Mouse (Mus musculus): ENCODE results near the gene Arhgap17.
A peak's percentile ranks its signal among the peaks of the same experiment; 100 is the strongest.

Arhgap17 gene

DNA sequence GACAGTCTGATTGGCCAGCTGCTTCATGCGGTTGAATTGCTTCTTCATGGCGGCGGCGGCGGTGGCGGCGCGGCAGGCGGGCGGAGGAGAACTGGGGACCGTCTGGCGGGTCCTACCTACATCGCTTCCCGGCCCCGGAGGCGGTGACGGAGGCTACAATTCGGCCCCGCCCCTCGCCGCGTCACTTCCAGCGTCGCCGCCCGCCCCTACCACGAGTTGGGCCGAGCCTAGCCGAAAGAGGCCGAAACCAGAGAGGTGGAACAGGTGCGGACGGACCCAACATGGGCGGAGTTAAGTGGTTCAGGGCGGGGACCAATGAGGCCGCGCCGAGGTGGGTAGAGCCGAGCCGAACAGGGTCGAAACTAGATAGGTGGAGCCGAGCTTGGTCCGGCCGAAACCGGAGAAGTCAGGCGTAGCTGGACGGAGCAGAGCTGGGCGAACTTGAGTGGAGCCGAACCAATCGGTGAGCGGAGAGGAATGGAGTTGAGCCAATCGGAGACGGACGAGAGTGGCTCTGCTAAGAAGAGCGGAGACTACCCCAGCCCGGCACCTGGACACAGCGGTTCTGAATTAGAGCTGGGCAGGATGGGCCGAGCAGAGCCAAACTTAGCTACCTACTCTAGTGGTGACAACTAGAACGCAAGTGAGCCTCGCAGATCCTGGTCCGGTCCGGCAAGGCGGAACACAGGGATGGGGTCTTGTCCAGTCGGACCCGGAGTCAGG lies at the start of gene Arhgap17, which contains the start of gene Lcmt1:
Arhgap17 (minus strand) TSS at position 157 of the 723 bp plus-strand sequence.
Lcmt1 (plus strand) TSS at position 26 of the 723 bp plus-strand sequence.
- DNase-seq: peak; percentile 97

GRCm38 (mm10) chr7:123417661-123418060 lies 47.9 kb upstream of the Arhgap17 start:
- DNase-seq: no peak

DNA sequence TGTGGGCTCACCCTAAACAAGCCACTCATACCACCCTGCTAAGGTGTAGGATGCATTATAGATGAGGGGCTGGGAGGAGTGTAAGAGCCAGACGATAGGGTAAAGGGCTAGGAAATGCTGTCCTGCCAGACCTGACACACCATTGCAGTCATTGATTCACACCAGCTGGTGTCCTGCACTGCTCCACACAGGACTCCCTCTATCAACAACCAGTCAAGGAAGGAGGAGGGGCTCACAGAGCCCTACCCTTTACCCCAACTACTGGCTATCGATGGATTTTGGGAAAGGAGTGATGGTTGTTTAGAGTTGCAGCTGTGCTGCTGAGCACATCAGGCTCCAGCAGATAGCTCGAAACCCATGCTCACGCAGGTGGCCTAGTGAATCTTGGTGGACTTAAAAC lies 47.1 kb upstream of the Arhgap17 start:
- DNase-seq: no peak

DNA sequence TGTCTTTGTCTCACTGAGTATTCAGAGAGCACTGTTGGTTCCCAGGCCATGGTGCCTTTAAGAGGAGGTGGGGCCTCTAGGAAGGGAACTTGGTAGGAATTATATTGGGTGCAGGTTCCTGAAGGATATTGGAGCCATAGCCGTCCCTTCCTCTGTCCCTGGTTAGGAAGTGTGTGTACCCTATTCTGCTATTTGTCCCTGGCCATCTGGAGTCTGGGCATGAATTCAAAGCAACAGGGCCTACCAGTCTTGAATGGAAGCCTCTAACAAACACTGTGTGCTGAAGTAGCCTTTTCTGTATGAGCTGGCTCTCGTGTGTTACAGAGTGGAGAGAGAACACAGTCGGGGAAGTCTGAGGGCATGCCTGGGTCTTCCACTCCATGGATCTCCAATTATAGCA lies 42.4 kb upstream of the Arhgap17 start:
- DNase-seq: no peak

DNA sequence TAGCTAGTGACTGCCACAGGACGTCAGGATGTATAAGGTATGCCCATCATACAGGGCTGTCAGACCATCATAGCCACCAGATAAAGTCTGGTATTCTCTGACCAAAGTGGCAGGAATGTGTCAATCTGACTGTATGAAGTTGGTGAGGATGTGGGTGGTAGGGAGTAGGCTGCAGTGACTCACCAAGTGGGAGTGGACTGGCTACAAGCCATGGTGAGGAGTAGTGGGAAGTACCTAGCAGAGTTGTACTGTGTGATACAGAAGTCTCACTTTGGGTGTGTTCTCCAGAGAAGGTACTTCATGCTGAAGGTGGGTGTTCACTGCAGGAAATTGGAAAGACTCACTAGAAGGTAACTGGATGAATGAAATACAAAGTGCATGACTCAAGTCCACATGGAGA lies 41.4 kb upstream of the Arhgap17 start:
- DNase-seq: no peak

GRCm38 (mm10) chr7:123410502-123410901 lies 40.8 kb upstream of the Arhgap17 start:
- no peak for DNase-seq

DNA sequence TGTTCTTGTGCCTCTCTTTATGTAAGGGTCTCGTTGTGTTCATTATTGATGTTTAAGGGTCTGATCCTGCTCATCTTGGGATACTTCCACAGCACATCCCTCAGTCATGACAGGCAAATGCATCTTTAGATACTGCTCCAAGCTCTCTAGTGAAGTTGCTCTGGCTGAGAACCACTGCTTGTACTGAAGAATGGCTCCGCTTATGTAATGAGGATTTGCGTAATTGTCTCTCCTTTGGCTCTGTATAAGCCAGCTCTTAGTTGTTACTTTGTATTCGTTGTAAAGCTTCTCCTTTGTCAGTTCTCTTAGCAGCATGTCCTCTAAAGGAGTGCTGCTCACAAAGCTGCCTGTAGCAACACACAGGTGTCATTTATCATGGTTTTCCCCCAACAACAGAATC lies 37.3 kb upstream of the Arhgap17 start:
- no peak for DNase-seq

DNA sequence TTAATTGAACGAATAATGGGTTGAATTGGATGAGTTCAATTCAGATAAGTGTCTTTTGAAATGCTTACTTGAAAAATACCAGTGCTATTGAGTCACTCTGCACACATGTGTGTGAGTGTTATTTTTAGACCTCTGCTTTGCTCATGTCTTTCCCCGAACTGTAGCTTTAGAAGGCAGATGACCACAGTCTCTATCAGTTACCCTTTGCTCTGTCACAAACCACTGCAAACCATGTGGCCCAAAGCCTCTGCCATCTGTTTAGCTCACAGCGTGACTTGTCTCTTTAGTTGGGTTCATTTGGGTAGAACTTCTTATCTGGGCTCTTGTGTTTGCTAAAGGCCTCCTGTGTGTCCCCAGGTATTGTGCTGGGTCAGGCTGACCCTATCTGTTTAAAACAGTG lies 35.9 kb upstream of the Arhgap17 start:
- DNase-seq: no peak

- DNase-seq: no peak
Observed at GRCm38 (mm10) chr7:123404198-123404597, 34.5 kb upstream of the Arhgap17 start.

DNA sequence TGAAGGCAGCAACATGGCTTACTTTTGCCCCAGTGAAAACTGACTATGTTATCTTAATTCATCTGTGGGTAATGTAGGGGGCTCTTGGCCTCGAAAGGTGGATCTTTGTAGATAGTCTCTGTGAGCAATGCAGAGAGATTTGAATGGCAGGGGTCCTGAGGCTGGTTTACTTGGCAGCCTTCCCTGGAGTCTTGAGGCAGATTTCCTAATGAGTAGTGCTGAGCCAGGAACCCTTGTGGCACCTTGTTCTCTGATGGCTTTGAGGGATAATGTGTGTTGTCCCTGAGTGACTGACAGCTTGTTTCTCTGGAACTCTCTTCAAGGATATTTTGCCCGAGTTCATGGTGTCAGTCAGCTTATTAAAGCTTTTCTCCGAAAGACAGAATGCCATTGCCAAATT lies 31.4 kb upstream of the Arhgap17 start:
- DNase-seq: no peak

GRCm38 (mm10) chr7:123399286-123399685 lies 29.6 kb upstream of the Arhgap17 start:
- DNase-seq: no peak

GRCm38 (mm10) chr7:123398828-123399227 lies 29.1 kb upstream of the Arhgap17 start:
- DNase-seq: peak; percentile 24 to 27

DNA sequence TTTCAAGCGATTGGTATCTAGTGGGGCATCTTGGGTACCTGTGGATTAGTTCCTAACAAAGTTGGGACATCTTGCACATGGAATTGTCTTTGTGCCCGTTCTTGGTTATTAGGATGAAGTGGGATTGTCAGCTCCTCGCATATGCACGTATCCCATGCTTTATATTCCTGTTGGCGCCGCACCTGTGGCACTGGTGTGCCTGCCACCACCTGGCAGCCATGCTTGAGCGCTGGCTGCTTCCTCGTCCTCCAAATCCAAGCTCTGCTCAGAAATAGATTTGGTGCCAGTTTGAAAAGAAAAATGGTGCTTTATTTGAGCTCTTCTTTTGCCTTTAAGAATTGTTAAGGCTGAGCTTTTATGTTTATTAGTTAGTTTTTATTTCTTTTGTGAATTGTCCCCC lies 28.2 kb upstream of the Arhgap17 start:
- no peak for DNase-seq

GRCm38 (mm10) chr7:123397369-123397768 lies 27.7 kb upstream of the Arhgap17 start:
- peak; percentile 15 to 23 for DNase-seq

- DNase-seq: no peak
Observed at GRCm38 (mm10) chr7:123396900-123397299, 27.2 kb upstream of the Arhgap17 start.

DNA sequence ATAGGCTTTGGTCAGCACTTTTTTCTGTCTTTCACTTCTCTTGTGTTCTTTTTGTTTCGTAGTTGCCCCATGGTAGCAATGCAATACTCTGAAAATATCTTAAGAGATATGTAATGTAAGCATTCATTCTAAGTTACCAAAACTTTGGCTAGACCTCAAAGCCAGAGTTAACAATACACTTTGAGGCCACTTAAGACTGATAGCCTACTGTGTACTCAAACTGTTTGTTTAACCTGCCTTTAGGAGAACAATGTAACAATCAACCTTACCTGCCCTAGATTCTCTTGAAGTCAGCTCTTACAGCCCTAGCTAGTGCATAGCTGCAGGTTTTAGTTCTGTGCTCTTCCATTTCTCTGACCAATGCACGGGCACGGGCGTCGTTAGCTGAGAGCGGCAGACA lies 24.6 kb upstream of the Arhgap17 start:
- no peak for DNase-seq

DNA sequence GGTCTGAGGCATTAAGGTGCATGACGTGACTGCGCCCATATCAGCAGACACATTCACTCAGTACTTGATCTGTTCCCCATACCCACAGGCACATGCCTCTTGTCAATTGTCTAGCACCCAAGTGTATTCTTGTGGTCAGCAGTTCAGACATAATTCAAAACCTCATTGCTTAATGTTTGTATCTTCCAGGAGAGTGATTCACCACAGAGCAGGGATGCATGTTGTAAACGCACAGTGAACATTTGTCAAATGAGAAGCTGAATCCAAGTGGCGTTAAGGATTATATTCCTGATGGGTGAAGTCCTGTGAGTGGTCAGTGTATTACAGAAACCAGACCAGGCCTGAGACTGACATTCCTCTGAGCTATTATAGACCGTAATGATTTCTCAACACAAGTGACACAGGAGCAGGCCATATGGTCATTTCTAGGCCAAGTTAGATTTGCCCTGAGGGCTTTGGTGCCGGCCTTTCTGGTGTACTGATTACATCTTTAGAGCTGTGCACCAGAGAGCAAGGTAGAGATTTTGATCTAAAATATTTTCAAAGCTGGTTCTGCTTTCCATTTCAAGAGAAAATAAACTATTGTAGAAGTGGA lies 20.1 kb upstream of the Arhgap17 start:
- no peak for DNase-seq

DNA sequence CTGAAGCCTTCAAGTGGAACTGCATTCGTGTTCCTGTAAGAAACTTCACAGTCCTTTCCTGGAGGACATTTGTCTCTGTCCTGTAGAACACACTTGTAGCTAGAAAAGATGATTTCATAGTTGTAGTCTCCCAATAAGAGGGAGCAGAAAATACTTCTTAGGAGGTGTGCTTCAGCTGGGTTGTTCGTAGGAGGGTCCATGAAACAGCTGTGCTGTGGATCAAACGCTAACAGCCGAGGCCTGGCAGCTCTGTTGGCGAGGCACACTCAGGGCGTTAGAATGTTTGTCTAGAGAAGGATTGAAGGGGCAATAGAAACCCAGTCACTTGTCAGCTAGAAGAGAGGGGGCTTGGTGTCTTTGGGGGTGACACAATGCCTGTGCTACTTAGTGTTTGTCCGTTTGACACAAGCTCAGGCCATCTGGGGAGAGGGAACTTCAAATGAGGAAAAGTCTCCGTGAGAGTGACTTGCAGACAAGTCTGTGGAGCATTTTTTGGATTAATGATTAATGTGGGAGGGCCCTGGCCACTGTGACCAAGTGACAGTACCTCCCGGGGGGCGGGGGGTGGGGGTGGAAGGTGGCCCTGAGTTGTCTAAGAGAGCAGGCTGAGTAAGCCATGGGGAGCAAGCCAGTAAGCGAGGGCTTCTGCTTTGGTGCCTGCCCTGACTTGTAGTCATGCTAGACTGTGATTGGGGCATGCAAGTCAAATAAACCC lies 16.1 kb upstream of the Arhgap17 start:
- no peak for DNase-seq

GRCm38 (mm10) chr7:123377443-123378400 lies 8.0 kb upstream of the Arhgap17 start:
- peak; percentile 91 to 94 for DNase-seq

DNA sequence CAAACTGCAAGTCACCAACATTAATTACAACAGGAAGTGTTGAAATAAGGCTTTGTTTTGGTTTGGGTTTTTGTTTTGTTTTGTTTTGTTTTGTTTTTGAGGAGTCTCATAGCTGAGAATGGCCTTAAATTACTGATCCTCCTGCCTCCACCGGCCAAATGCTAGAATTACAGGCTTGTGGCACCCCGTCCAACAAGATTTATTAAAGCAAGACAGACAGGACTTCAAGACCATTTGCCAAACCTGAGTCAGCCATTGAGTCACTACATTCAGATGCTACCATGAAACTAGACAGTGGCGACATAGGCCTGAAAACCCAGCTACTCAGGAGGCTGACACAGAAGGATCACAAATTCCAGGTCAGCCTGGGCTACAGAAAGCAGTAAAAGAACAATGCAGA lies 1.8 kb upstream of the Arhgap17 start:
- peak; percentile 63 for DNase-seq

DNA sequence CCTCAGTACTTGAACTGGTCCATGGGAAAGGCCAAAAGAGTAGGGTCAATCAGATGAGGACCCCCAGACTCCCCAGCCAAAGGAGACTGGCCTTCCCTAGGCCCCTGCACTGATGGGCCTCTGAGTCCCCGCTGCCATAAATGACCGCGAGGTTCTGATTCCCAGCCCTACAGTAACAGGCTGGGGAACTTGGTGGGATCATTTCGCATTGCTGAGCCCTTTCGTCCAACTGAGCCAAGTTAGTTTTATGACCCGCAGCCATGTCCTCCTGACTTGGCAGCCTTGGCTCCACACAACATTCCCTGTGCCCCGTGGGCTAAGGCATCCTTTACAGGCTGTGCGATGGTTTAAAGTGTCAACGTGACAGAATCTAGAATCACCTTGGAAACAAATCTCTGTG lies 985 bp upstream of the Arhgap17 start:
- no peak for DNase-seq

All from B cell, adult 2 months (primary cell).